Mouse (Mus musculus) telencephalon, adult 2 months (tissue): Measurements from ENCODE around the gene Dgcr8.

Experiments
- DNase-seq: peaks from one replicate; pipeline ENCODE4 v3.0.0-alpha.2; 2011; ENCODE audit warnings: low read depth, low spot score

Gene Dgcr8

DNA sequence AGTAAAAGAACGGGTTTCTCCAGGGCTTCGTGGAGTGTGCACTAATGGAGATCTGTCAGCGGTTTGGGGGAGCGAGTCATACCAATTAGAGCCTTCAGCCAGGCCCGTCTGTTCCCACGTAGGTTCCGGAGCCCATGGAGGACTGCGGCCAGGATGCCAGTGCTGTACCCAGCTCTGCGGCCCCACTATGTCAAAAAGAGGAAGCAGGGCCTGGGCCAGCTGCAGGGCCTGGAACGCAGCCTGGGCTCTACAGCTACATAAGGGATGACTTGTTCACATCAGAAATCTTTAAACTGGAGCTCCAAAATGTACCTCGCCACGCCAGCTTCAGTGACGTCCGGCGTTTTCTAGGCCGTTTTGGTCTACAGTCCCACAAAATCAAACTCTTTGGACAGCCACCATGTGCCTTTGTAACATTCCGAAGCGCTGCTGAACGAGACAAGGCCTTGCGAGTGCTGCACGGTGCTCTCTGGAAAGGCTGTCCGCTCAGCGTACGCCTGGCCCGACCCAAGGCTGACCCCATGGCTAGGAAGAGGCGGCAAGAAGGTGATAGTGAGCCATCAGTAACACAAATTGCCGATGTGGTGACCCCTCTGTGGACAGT is 39.6 kb downstream of the Dgcr8 start:
- DNase-seq: no peak

DNA sequence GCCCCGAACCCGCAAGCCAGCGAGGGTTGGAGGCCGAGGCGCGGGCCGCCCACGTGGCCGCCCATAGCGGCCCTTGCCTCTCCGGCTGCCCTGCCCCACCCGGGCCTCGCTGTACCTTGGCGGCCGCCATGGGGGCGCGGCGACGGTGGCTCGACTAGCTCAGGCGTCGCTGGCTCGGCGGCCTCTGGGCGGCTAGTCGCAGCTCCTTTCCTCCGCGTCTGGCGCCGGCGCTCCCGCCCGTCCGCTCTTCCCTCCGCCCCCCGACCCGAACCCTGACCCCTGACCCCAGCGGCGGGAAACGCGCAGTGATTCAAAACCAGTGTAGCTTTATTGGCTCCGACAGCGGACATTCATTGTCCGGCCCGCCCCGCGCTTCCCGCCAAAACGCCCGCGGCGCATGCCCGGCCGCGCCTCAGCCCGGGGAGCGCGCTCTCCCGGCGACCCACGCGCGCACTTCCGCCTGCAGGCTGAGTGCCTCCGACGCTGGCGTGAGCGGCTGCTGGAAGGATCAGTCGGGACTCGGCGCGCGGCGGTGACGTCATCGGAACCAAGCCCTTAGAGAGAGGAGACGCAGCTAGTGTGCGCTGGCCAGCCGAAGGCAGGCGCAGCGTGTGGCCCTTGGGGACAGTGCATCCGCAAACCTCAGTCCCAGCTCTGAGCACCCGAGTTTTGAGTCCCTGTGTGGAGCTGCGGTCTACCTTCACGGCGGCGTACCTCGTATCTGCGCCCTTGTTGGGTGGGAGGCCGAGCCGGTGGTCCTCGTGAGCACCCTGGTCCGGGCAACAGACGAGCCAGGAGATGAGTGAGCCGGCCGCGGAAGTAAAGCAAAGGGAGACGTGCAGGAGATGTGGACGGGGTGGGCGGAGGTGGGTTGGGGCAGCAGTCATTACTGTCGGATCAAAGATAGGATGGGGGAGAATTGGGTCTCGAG is 40.3 kb downstream of the Dgcr8 start, which contains the start of the genes Trmt2a and Ranbp1:
Gene Trmt2a, plus strand, starts transcription at position 247 of the 931 bp plus-strand sequence.
Gene Ranbp1, minus strand, starts transcription at position 300 of the 931 bp plus-strand sequence.
- peak; percentile 98 for DNase-seq

DNA sequence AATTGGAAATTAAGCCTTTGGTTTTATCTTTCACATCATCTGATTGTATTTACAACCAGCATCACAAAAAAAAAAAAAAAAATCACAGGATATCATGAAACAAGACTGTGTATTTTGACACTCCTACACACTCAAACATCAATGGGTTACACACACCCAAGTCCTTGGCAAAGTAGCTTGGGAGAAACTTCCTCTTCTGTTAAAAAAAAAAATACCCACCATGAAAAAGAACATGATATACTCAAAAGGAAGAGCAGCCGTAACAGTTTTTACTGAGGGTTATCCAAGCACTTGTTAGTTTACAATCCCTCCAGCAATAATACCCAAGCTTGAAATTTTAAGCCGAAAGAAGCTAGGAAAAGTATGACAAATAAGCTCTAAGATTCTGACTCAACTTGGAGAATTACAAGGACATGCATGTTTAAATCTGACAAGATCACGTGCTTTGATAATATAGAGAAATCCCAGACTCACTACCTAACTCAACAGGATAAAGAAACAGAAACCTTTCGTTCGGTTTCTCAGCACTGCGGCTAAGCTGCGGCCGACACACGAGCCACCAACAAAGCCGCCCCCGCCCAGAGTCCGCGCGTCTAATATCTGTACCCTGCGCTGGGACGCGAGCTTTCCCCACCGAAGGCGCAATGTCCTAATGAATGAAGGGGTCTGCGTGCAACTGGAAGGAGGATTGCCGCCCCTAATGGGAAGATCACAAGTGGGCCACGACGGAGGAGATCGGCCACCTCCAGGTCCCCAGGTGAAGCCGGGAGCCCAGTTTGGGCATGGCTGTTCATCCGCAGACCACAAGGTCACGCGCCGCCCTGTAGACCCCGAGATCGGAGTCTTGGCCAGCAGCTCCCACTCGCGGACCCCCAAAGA is 41.3 kb downstream of the Dgcr8 start:
- DNase-seq: no peak

DNA sequence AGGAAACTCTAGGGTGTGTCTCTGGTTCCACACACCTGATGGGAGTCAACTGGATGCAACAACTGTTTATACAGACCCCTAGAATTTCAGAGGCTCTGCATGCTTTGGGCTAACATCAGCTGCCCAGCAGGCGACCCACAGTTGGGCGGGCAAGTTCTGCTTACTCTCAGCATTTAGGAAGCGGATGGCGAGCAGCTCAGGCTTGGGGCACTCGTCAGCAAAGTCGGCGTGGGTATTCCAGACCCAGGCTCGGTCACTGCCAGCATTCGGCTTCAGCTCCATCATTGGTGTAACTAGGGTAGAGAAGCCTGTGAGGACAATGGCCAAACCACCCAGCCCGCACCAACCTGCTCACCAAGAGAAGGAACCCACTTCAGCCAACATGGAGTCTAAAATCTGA is 47.5 kb downstream of the Dgcr8 start:
- DNase-seq: no peak

GRCm38 (mm10) chr16:18236676-18237501 is 52.2 kb downstream of the Dgcr8 start:
- no peak for DNase-seq

- DNase-seq: no peak
These were observed 53.5 kb downstream of the Dgcr8 start for GRCm38 (mm10) chr16:18235389-18236065.

DNA sequence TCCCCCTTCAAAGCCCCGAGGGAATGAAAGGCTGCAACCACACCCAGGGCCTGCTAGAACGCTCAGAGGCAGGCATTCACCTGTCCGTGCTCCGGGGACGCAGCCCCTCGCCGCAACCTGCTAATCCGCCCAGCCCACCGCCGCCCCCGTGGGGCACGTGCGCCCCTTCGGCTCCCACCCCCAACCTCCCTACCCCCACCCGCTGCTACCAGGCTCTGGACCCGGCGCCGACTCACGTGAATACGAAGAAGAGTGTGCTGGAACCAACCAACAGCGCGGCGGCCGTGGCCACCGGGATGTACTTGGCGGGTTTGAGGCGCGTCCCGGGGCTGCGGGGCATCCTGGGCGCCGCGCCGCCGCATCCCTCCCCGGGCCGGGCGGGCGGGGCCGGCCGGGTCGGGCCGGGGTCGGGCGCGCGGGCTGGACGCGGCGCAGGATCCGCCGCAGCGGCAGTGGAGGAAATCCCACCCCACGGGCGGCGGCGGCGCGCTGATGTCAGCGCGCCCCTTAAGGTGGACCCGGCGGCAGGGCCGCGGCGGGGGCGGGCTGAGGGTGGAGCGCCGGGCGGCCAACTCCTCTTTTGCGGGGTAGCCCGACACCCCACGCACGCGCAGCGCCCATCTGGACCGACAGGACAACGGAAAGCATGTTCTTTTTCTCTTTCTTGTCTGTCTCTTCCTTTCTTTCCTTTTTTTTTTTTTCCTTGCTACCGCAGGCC is 54.2 kb downstream of the Dgcr8 start, which contains the start of gene Zdhhc8:
Gene Zdhhc8, minus strand, starts transcription at position 466 of the 718 bp plus-strand sequence.
- no peak for DNase-seq

DNA sequence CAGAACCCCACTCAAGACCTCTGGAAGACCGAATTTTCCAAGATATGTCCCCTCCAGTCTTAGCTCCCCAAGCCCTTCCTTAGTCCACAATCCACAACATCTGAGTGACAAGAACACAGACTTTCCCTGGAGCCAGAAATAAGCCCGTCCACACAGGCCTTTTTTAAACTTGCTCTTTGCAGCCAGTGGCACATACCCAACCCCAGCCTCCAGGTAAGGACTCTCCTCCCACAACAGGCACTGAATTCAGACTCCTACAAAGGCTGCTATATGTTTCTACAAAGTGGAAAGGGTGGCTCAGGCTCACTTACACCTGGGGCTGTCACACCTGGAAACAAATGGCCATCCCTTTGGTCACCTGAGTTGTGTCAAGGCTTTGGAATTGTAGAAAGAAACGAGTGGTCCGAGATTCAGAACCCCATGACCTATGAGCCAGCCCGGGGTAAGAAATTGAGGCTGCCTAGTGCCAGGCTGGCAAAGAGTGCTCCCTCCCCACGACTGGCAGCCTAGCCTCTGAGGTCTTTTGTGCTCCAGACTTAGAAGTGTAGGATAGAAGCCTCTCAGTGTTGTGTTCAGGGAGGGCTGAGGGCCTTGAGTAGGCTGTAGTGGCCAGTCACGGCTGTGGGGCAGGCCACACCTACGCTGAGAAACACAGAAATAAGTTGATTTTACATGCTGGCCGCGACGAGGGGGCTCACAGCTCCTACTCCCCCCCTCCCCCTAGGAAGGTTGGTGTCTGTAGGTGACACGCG is 55.0 kb downstream of the Dgcr8 start:
- DNase-seq: no peak

DNA sequence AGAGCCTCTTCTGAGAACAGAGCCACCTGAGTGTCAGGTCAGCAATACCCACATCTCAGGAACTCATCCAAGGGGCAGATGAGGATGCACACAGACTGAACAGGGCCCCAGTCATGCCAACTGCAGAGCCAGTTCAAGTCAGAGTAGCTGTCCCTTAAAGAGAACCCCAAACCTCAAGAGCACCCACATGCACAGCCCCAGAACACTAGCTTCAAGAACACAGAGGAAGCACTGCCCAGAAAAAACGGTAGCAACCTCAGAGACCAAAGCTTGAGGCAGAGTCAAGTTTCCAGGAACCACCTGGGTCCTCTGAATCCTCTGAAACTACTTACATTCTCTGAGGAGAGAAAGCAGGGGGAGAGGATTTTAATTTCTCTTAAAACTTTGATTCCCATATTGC is 55.6 kb downstream of the Dgcr8 start:
- DNase-seq: no peak

GRCm38 (mm10) chr16:18231451-18231850 is 57.6 kb downstream of the Dgcr8 start:
- no peak for DNase-seq

- no peak for DNase-seq
These were observed 58.0 kb downstream of the Dgcr8 start for GRCm38 (mm10) chr16:18231047-18231446.

DNA sequence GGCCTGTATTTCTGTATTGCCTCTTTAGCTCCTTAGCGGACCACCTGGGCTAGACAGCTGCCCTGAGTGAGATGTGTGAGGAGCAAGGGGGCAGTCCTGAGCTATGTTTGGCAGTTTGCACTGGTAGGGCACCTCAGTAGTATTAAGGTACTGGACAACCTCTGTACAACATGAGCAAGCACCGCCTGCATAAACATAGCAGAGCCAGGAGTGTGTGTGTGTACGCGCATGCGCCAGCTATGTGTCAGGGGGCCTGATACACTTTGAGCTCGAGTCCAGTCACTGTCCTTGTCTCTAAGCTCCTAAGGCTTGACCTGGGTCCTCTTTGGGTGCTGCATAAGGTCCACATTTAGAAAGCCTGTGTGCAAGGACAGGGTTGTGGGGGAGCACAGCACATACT is 58.4 kb downstream of the Dgcr8 start:
- DNase-seq: no peak

- DNase-seq: peak; percentile 77
These were observed 59.4 kb downstream of the Dgcr8 start for GRCm38 (mm10) chr16:18229622-18230021.

GRCm38 (mm10) chr16:18228856-18229255 is 60.2 kb downstream of the Dgcr8 start:
- no peak for DNase-seq

- no peak for DNase-seq
These were observed 61.1 kb downstream of the Dgcr8 start for GRCm38 (mm10) chr16:18227897-18228422.

DNA sequence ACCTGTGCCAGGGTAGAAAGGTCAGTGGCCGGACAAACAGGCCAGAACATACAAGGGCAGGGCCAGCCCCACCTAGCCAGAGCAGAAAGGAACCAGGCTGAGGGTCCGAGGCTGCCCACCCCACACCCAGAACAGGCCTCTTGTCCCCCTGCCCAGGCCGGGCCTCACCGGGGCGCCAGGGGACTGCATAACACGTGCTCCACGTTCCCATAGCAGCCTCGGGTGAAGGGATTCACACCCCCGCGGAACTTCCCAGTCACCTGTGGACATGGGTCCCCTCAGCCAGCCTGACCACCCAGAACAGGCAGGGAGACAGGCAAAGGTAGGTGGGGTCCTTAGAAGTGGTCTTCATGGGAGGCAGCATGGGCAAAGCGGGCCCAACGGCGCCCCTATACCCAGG is 61.9 kb downstream of the Dgcr8 start:
- DNase-seq: no peak

DNA sequence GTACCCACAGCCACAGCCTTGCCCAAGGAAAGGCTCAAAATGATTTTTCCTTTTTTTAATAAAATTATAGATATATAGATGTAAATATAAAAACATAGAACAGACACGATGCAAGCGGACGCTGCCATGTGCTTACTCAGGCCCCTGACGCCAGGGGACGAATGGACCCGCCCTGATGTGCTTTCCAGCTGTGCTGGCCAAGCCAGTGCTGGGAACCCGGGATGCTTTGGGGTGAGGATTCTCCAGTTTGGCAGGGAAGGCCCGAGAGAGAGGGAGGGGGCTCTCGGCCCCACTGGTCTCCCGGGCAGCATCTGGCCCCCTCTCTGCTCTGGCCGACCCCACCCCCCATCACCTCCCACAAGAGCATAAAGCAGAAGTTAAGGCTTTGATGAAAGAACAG is 66.9 kb downstream of the Dgcr8 start:
- DNase-seq: no peak

- DNase-seq: no peak
These were observed 67.5 kb downstream of the Dgcr8 start for GRCm38 (mm10) chr16:18221543-18221898.
